Mouse (Mus musculus) neural tube, embryonic 13.5 days (tissue): ENCODE data around the gene Tenm4. TPM values are rescaled to one million over a fixed set of nuclear protein-coding genes. Genes with fewer than 3 reads are reported as not detected.
A peak's percentile ranks its signal among the peaks of the same experiment; 100 is the strongest.

Experiments used
- ATAC-seq: fragments of 200-750 bp; cut with Nextera tagmentation; 2 replicates; pipeline ENCODE4 v1.8.0; 2017; ENCODE audit warnings: low read depth, mild to moderate bottlenecking, moderate TSS enrichment, moderate library complexity
- H3K27ac ChIP-seq: fragments of 300-500 bp; sonication (generic); replicated peaks from 2 replicates; pipeline ENCODE4 v1.5.1; 2015; ENCODE audit warnings: moderate library complexity, mild to moderate bottlenecking, inconsistent platforms
- H3K27me3 ChIP-seq: fragments of 300-500 bp; sonication (generic); 2 replicates; pipeline ENCODE4 v1.6.1; 2015; ENCODE audit warnings: mild to moderate bottlenecking, inconsistent platforms
- H3K36me3 ChIP-seq: fragments of 300-500 bp; sonication (generic); 2 replicates; pipeline ENCODE4 v1.6.1; 2015; ENCODE audit warnings: mild to moderate bottlenecking, inconsistent platforms
- H3K4me1 ChIP-seq: fragments of 300-500 bp; sonication (generic); replicated peaks from 2 replicates; pipeline ENCODE4 v1.6.1; 2015; ENCODE audit warnings: inconsistent platforms
- H3K4me2 ChIP-seq: fragments of 300-500 bp; sonication (generic); 2 replicates; pipeline ENCODE4 v1.6.1; 2015; ENCODE audit warnings: inconsistent platforms, mild to moderate bottlenecking, moderate library complexity
- H3K4me3 ChIP-seq: fragments of 300-500 bp; sonication (generic); 2 replicates; pipeline ENCODE4 v1.5.1; 2015; ENCODE audit warnings: mild to moderate bottlenecking, inconsistent platforms
- H3K9ac ChIP-seq: fragments of 300-500 bp; sonication (generic); 2 replicates; pipeline ENCODE4 v1.6.1; 2015; ENCODE audit warnings: moderate library complexity, mild to moderate bottlenecking, inconsistent platforms
- H3K9me3 ChIP-seq: fragments of 300-500 bp; sonication (generic); 2 replicates; pipeline ENCODE4 v1.6.1; 2016; ENCODE audit warnings: inconsistent platforms
- WGBS: fragments of 180-500 bp; shearing (Covaris S2); methylation state at CpG from one replicate; pipeline ENCODE4 v1.1.7; 2015; 5-methylcytosine and 5-hydroxymethylcytosine counted together
- polyA plus RNA-seq: library from polyadenylated mRNA; unstranded; fragments of >200 nt; fragmentation: Nextera tagmentation; extraction: Ambion mirVana; gene quantifications from 2 replicates; pipeline ENCODE4 v1.2.1, GENCODE M21; 2015

Gene Tenm4
- polyA plus RNA-seq, 1 experiment from 2014 or later: 36.8 TPM

DNA sequence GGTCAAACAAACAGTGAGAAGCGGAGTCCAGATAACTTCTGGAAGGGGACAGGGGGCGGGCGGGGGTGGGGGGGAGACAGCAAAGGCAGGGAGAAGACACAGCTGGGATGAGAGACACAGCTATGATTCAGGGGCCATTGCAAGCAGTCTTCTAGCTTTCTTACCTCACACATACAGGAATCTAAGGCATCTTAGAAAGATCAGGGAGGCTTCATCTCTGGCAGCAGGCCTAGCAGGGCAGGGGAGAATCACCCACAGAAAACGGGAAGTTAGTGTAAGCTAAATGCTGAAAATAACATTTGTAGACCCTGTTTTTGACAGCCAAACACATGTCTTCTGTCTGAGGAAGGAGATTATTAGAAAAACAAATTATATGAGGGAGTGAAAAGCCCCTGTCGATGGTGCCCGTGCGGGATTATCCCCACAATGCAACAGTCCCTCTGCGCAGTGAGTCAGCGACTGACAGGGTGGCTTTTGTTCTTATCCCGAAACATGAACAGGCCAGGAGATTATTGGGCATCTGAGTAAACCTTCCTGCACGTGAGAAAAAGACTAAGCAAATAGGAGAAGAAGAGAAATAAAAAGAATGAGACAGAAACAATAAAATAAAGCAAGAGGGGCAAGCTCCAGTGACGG, 584.5 kb downstream of the Tenm4 start:
- no peak for ATAC-seq
- Histone ChIP-seq H3K4me2 (no peak overlapping the region), H3K36me3 (peaks cover 6% of the 10 kb centered on the region; the same call in 1 of the 2 replicates), H3K27me3 (no peaks in the 10 kb centered on the region), H3K9me3 (no peaks in the 10 kb centered on the region), H3K9ac (no peak overlapping the region), H3K4me3 (no peak overlapping the region), H3K27ac (no peak overlapping the region), H3K4me1 (peaks cover 27% of the 10 kb centered on the region)
- 70% methylated on average over 12 of the region's 12 CpGs for WGBS

DNA sequence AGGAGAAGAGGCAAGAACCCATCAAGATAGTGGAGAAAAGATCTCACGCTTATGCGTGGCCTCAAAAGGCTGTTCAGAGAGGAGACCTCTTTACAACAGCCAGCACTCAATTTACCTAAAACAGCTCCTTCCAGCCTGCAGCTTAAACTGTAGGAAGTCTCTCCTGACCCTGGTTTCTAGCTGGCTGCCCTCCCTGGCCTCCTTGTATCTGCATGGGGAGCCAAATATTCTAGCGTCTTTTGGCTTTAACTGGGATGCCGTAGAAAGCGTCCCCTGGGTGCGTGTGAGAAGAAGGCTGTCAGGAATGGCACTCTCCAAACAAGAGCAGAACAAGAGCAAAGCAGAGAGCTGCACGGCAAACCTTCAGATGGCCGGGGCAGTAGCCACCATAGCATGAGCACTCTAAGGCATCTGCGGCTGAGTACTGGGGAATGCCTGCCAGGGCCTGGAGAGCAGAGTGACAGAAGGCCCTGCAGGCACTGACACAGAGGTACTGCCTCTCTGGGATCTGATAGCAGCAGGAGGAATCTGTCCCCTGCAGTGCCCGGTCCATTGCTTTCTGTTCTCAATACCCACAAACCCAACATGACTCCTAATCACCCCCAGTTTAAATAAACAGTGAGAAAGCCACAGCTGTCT, 585.2 kb downstream of the Tenm4 start:
- Histone ChIP-seq H3K27me3 (no peaks in the 10 kb centered on the region), H3K4me2 (no peak overlapping the region), H3K36me3 (peaks cover 6% of the 10 kb centered on the region; the same call in 1 of the 2 replicates), H3K9ac (no peak overlapping the region), H3K4me1 (peaks cover 27% of the 10 kb centered on the region), H3K27ac (0 out of 2 replicates have a peak overlapping the region, but pooled peaks have one; percentile 9), H3K9me3 (no peaks in the 10 kb centered on the region), H3K4me3 (no peak overlapping the region)
- WGBS: 60% methylated on average over 10 of the region's 10 CpGs
- ATAC-seq: no peak; the same call in 1 of the 2 replicates

DNA sequence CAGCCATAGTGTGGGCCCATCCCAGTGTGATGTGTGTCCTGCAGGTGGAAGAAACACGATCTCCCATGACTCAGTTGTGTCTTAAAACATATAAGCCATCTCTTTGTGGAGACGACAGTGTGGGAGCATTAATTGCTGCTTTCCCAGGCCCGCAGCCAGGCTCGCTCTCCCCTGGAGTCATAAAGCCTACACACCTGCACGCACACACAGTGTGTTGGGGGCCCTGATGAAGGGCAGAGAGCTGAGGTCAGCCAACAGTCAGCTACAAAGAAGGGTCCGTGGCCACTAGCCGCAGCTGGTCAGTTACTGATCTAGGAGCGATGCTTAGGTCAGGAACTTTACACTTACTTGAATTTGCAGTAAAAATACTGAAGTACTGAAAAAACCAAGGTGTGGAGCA, 586.0 kb downstream of the Tenm4 start:
- H3K9me3 ChIP-seq: no peaks in the 10 kb centered on the region
- peaks cover 27% of the 10 kb centered on the region for H3K4me1 ChIP-seq
- H3K36me3 ChIP-seq: peaks cover 6% of the 10 kb centered on the region; the same call in 1 of the 2 replicates
- no peak overlapping the region for H3K9ac ChIP-seq
- no peak overlapping the region for H3K27ac ChIP-seq
- no peaks in the 10 kb centered on the region for H3K27me3 ChIP-seq
- no peak overlapping the region for H3K4me2 ChIP-seq
- ATAC-seq: no peak
- H3K4me3 ChIP-seq: no peak overlapping the region
- WGBS: 59% methylated on average over 8 of the region's 8 CpGs

DNA sequence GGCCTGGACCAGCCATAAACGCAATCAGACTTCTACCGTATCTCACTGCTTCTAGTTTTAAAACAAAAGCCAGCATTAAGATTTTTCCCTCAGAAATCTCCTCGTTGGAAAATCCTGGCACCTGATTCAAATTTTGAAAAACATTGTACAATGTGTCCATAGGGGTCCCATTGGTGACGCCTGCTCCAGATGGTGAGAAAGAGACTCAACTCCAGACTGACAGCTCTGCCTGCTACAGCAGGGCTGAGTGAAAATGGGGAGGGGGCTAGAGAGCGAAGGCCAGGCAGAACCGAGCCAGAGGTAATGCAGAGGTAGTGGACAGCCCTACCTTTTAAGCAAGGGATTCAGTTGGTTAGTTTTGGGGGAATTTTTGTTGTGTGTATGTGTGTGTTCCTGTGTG, 589.2 kb downstream of the Tenm4 start:
- Histone ChIP-seq H3K9ac (no peak overlapping the region), H3K27ac (no peak overlapping the region), H3K4me2 (no peak overlapping the region), H3K27me3 (no peaks in the 10 kb centered on the region), H3K4me1 (peaks cover 27% of the 10 kb centered on the region), H3K36me3 (peaks cover 6% of the 10 kb centered on the region; the same call in 1 of the 2 replicates), H3K4me3 (no peak overlapping the region), H3K9me3 (no peaks in the 10 kb centered on the region)
- no peak for ATAC-seq
- 75% methylated on average over 6 of the region's 6 CpGs for WGBS

DNA sequence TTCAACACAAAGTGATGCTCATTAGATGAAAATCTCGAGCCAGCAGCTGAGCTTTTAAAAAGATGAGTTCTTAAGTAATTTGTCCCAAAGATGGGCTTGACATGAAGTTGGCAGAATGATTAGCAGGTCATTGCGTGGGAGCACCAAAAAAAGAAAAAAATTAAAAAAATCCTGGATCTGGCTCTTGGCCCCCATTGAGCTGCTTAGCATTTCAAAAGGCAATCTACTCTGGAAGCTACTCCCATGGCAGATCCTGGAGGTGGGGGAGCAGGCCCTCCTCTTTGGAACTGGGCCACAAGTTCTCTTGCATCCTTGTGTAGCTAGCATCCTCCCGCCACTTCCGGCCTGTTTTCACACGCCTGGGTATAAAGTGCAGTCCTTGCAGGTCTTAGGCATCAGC, 590.1 kb downstream of the Tenm4 start:
- 0 out of 2 replicates have a peak, but pooled peaks have one; percentile 18 for ATAC-seq
- Histone ChIP-seq H3K9ac (no peak overlapping the region), H3K4me2 (no peak overlapping the region), H3K4me3 (no peak overlapping the region), H3K9me3 (no peaks in the 10 kb centered on the region), H3K27ac (no peak overlapping the region), H3K4me1 (peaks cover 24% of the 10 kb centered on the region), H3K36me3 (peaks cover 6% of the 10 kb centered on the region; the same call in 1 of the 2 replicates), H3K27me3 (no peaks in the 10 kb centered on the region)
- WGBS: 71% methylated on average over 5 of the region's 5 CpGs

DNA sequence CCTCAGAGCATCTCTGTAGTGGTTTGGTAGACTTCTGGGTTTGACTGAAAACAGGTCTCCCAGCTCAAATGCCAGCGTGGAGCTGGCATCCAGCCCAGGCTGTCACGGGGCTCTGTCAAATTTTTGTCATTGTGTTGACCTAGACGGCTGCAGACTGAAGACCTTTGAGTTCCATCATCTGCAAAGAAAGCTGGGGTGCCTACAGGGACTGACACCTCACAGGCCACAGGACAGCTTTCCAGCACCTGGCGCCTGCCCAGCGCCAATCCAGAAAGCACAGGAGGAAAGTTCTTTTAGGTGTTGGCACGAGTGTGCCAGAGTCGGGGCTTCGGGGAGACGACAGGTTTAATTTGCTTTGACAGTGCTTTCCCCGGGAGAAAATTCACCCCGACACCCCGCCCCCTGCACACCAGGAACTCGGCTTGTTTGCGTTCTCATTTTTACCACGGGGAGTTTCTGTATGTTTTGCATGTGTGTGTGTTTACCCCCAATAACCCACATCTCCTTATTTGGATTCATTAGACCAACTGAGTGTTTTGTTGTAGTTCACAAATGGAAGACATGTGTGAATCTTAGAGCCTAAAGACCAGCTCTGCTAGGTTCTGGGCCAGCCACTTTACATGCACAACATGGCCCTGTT, 594.4 kb downstream of the Tenm4 start:
- no peak overlapping the region for H3K9ac ChIP-seq
- H3K27ac ChIP-seq: no peak overlapping the region
- 79% methylated on average over 15 of the region's 15 CpGs for WGBS
- H3K4me1 ChIP-seq: peaks cover 12% of the 10 kb centered on the region
- no peaks in the 10 kb centered on the region for H3K9me3 ChIP-seq
- no peak overlapping the region for H3K4me3 ChIP-seq
- ATAC-seq: no peak
- H3K36me3 ChIP-seq: peaks cover 11% of the 10 kb centered on the region; the same call in 1 of the 2 replicates
- H3K27me3 ChIP-seq: no peaks in the 10 kb centered on the region
- H3K4me2 ChIP-seq: no peak overlapping the region

DNA sequence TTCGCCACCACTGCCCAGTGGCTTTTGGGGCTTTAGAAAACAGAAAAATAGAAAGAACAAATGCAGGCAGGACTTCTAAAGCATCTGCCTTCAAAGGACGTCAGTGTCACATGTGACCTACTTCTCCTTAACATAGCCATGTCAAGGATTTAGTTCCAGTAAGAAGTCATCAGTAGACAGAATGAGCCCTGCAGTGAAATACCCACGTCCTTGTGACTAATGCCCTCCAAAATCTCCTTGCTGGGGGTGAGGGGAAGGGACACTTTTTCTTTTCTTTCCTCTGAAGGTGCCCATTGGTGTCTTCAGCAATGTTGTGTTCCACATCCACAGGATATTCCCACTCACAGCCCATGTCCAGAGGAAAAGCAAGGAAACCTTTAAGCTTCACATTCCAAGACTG, 596.0 kb downstream of the Tenm4 start:
- Histone ChIP-seq H3K4me2 (no peak overlapping the region), H3K4me3 (no peak overlapping the region), H3K36me3 (peaks cover 14% of the 10 kb centered on the region), H3K4me1 (peaks cover 12% of the 10 kb centered on the region), H3K9ac (no peak overlapping the region), H3K9me3 (no peaks in the 10 kb centered on the region), H3K27me3 (no peaks in the 10 kb centered on the region), H3K27ac (no peak overlapping the region)
- WGBS: 80% methylated on average over 3 of the region's 3 CpGs
- ATAC-seq: no peak

DNA sequence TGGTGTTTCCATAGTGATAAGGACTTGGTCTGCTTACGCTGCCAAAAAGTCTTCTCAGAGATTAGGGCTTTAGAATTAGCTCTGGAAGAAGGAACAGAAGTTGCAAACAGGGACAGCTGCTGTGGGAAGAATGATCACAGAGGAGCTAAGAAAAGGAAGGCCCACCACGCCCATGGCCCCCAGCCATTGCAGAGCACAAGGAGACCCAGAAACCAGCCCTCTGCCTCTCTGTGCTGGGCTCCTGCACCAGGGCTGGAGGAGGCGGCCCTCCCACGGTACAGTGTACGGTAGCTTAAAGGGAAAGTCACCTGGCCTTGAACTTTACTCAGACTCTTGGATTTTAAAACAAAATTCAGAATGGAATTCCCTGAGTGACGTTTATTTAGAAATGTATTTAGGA, 597.7 kb downstream of the Tenm4 start:
- Histone ChIP-seq H3K27me3 (no peaks in the 10 kb centered on the region), H3K9me3 (no peaks in the 10 kb centered on the region), H3K27ac (no peak overlapping the region), H3K4me2 (no peak overlapping the region), H3K4me3 (no peak overlapping the region), H3K4me1 (peaks cover 15% of the 10 kb centered on the region), H3K36me3 (peaks cover 22% of the 10 kb centered on the region), H3K9ac (no peak overlapping the region)
- ATAC-seq: no peak
- 93% methylated on average over 6 of the region's 6 CpGs for WGBS

DNA sequence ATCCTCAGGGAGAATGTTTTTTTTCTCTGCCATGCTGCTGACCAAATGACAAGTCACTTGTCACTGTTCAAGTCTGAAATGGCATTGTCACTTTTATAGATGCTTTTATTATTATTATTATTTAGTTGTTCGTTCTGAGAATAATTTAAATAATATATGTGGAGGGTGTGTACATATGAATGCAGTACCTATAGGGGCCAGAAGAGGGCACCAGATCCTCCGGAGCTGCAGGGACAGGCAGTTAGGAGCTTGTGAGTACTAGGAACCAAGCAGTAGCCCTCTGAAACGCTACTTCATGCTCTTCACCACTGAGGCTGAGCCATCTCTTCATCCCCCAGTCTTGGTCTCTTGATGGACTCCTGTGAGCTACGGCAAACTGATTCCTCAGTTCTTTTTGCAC, 598.7 kb downstream of the Tenm4 start:
- 68% methylated on average over 4 of the region's 4 CpGs for WGBS
- Histone ChIP-seq H3K27ac (no peak overlapping the region), H3K4me3 (no peak overlapping the region), H3K4me1 (peaks cover 22% of the 10 kb centered on the region), H3K4me2 (no peak overlapping the region), H3K36me3 (peaks cover 22% of the 10 kb centered on the region), H3K9me3 (no peaks in the 10 kb centered on the region), H3K9ac (no peak overlapping the region), H3K27me3 (no peaks in the 10 kb centered on the region)
- ATAC-seq: no peak

DNA sequence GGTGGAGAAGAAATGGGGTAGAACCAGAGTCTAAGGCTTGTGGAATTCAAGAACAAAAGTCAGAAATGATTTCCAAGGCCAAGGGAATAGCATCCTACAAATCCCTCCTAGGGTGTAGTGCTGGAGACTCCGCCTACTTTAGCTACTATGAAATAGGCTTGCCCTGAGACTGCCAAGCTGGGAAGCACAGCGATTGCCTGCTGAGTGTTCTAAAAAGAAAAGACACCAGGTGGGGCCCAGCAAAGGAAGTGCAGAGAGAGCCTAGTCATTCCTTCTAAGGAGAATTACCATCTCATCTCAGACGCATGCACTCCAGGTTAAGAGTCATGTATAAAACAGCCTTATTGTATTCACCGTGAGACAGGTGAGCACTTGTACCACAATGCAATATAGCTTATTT, 601.9 kb downstream of the Tenm4 start:
- H3K27ac ChIP-seq: no peak overlapping the region
- H3K9ac ChIP-seq: no peak overlapping the region
- no peaks in the 10 kb centered on the region for H3K27me3 ChIP-seq
- H3K9me3 ChIP-seq: no peaks in the 10 kb centered on the region
- ATAC-seq: no peak
- H3K4me1 ChIP-seq: peaks cover 29% of the 10 kb centered on the region
- no peak overlapping the region for H3K4me2 ChIP-seq
- H3K36me3 ChIP-seq: peaks cover 13% of the 10 kb centered on the region
- WGBS: 68% methylated on average over 4 of the region's 4 CpGs
- no peak overlapping the region for H3K4me3 ChIP-seq

DNA sequence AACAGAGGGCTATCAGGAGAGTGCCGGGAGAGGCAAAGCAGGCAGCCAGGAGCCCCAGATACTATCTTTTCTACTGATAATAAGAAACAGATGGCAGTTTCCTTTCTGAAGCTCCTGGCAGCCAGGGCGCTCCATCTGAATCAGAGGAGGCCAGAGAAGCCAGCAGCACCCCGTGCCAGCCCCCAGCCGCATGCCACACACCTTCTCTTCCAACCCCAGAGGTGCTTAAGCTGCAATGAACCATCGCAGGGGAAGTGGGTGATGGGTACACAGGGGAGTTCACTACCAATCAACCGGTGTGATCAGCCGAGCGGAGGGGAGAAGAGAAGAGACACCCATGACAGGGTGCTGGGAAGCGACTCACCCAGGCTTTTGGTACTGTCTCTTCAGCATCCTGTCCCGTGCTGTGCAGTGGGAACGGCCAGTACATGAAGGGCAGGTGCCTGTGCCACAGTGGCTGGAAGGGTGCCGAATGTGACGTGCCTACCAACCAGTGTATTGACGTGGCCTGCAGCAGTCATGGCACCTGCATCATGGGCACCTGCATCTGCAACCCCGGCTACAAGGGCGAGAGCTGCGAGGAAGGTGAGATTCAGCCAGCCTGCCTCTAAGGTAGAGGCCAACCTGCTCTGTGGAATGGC, 602.7 kb downstream of the Tenm4 start:
- 82% methylated on average over 17 of the region's 17 CpGs for WGBS
- peaks cover 29% of the 10 kb centered on the region for H3K4me1 ChIP-seq
- no peak overlapping the region for H3K4me2 ChIP-seq
- H3K9me3 ChIP-seq: no peaks in the 10 kb centered on the region
- no peak overlapping the region; the same call in 1 of the 2 replicates for H3K27ac ChIP-seq
- no peak overlapping the region for H3K4me3 ChIP-seq
- H3K9ac ChIP-seq: no peak overlapping the region
- no peak for ATAC-seq
- peaks cover 12% of the 10 kb centered on the region for H3K36me3 ChIP-seq
- no peaks in the 10 kb centered on the region for H3K27me3 ChIP-seq

DNA sequence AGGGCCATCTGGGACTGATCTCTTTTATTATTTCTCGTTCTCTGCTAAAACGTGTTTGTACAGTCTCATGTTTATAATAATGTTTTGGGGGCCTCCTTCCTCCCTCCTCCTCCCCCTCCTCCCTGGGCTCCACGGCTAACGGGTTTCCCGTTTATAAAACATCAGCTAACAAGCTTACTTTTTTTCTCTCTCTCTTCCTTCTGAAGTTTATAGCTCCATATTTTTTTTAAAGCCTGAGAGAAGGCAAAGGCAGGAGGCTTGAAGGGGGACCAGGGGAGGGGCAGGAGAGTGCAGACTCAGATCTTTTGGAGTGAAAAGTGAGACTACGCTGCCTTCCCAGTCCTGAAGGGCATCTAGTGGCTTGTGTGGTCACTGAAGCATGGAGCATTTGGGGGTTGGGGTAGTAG, 604.0 kb downstream of the Tenm4 start:
- Histone ChIP-seq H3K4me2 (no peak overlapping the region), H3K36me3 (peaks cover 12% of the 10 kb centered on the region), H3K9me3 (no peaks in the 10 kb centered on the region), H3K27ac (0 out of 2 replicates have a peak overlapping the region, but pooled peaks have one; percentile 6), H3K4me1 (peaks cover 38% of the 10 kb centered on the region), H3K9ac (no peak overlapping the region), H3K4me3 (no peak overlapping the region), H3K27me3 (no peaks in the 10 kb centered on the region)
- ATAC-seq: no peak
- WGBS: 36% methylated on average over 6 of the region's 6 CpGs
